Mouse (Mus musculus) kidney, embryonic 14.5 days (tissue): ENCODE measurements at regions not wholly inside any gene's neighbourhood (a gene's known extent, or its start where the extent isn't known, plus 50 kb on each side); places are given as distances from the start of the nearest gene placed in this dataset.

Experiments
- ATAC-seq: fragments of 200-750 bp; cut with Nextera tagmentation; 2 replicates; pipeline ENCODE4 v1.8.0; 2017; ENCODE audit warnings: moderate number of reproducible peaks, mild to moderate bottlenecking, moderate TSS enrichment, moderate library complexity; ENCODE audit not compliant: low FRiP score, low TSS enrichment
- H3K27ac ChIP-seq: fragments of 300-500 bp; sonication (generic); 2 replicates; pipeline ENCODE4 v1.5.1; 2014; ENCODE audit warnings: low read depth, mild to moderate bottlenecking, low read length, moderate library complexity, mixed read lengths
- H3K27me3 ChIP-seq: fragments of 300-500 bp; sonication (generic); 2 replicates; pipeline ENCODE4 v1.6.1; 2014; ENCODE audit warnings: mild to moderate bottlenecking, low read length; ENCODE audit not compliant: control insufficient read depth, insufficient read depth
- H3K36me3 ChIP-seq: fragments of 300-500 bp; sonication (generic); 2 replicates; pipeline ENCODE4 v1.6.1; 2014; ENCODE audit warnings: low read length, mixed read lengths; ENCODE audit not compliant: control insufficient read depth, insufficient read depth
- H3K4me1 ChIP-seq: fragments of 300-500 bp; sonication (generic); 2 replicates; pipeline ENCODE4 v1.6.1; 2014; ENCODE audit warnings: low read length, mixed read lengths; ENCODE audit not compliant: control insufficient read depth, insufficient read depth
- H3K4me2 ChIP-seq: fragments of 300-500 bp; sonication (generic); replicated peaks from 2 replicates; pipeline ENCODE4 v1.6.1; 2014; ENCODE audit warnings: low read depth, mild to moderate bottlenecking, low read length
- H3K4me3 ChIP-seq: fragments of 300-500 bp; sonication (generic); 2 replicates; pipeline ENCODE4 v1.5.1; 2014; ENCODE audit warnings: mild to moderate bottlenecking, low read length
- H3K9ac ChIP-seq: fragments of 300-500 bp; sonication (generic); 2 replicates; pipeline ENCODE4 v1.6.1; 2014; ENCODE audit warnings: low read depth, mild to moderate bottlenecking, low read length, moderate library complexity
- H3K9me3 ChIP-seq: fragments of 300-500 bp; sonication (generic); 2 replicates; pipeline ENCODE4 v1.6.1; 2016; ENCODE audit warnings: low read length; ENCODE audit not compliant: control insufficient read depth
- WGBS: fragments of 180-500 bp; shearing (Covaris S2); extraction: QIAGEN DNeasy Blood & Tissue Kit; methylation state at CpG from one replicate; pipeline ENCODE4 v1.1.7; 2014; 5-methylcytosine and 5-hydroxymethylcytosine counted together

GRCm38 (mm10) chr2:21908813-21909480 lies 318.4 kb upstream of the Myo3a start:
- no peak overlapping the region for H3K27ac ChIP-seq
- no peaks in the 10 kb centered on the region for H3K4me1 ChIP-seq
- H3K36me3 ChIP-seq = no peaks in the 10 kb centered on the region
- H3K4me3 ChIP-seq = no peak overlapping the region
- 75% methylated on average over 7 of the region's 7 CpGs for WGBS
- ATAC-seq = no peak
- no peaks in the 10 kb centered on the region for H3K9me3 ChIP-seq
- no peak overlapping the region for H3K9ac ChIP-seq
- H3K4me2 ChIP-seq = no peak overlapping the region
- H3K27me3 ChIP-seq = no peaks in the 10 kb centered on the region

- no peak for ATAC-seq
- no peaks in the 10 kb centered on the region for H3K27me3 ChIP-seq
- no peak overlapping the region for H3K27ac ChIP-seq
- no peak overlapping the region for H3K4me3 ChIP-seq
- H3K4me1 ChIP-seq = no peaks in the 10 kb centered on the region
- H3K9ac ChIP-seq = no peak overlapping the region
- H3K9me3 ChIP-seq = no peaks in the 10 kb centered on the region
- whole genome bisulfite sequencing = 2% methylated on average over 7 of the region's 7 CpGs
- H3K4me2 ChIP-seq = peak overlapping the region; percentile 8; the same call in 1 of the 2 replicates
- no peaks in the 10 kb centered on the region for H3K36me3 ChIP-seq
Measured at GRCm38 (mm10) chr2:21909481-21909966, 317.8 kb upstream of the Myo3a start.

- Histone ChIP-seq H3K4me1 (no peaks in the 10 kb centered on the region), H3K9ac (no peak overlapping the region), H3K27me3 (no peaks in the 10 kb centered on the region), H3K4me3 (peak overlapping the region; percentile 24), H3K4me2 (peak overlapping the region; percentile 46), H3K27ac (no peak overlapping the region), H3K9me3 (no peaks in the 10 kb centered on the region), H3K36me3 (no peaks in the 10 kb centered on the region)
- WGBS = 25% methylated on average over 16 of the region's 16 CpGs
- peak; percentile 60 for ATAC-seq
Measured at GRCm38 (mm10) chr2:21917804-21918690, 309.3 kb upstream of the Myo3a start.

- ATAC-seq = no peak
- Histone ChIP-seq H3K9ac (no peak overlapping the region), H3K27ac (no peak overlapping the region), H3K4me2 (no peak overlapping the region), H3K9me3 (no peaks in the 10 kb centered on the region), H3K27me3 (no peaks in the 10 kb centered on the region), H3K4me1 (no peaks in the 10 kb centered on the region), H3K36me3 (no peaks in the 10 kb centered on the region), H3K4me3 (no peak overlapping the region)
- WGBS = 78% methylated on average over 2 of the region's 2 CpGs
Measured at GRCm38 (mm10) chr2:21919091-21919490, 308.2 kb upstream of the Myo3a start.

GRCm38 (mm10) chr2:21927656-21928055 lies 299.6 kb upstream of the Myo3a start:
- Histone ChIP-seq H3K27me3 (no peaks in the 10 kb centered on the region), H3K9me3 (no peaks in the 10 kb centered on the region), H3K4me2 (no peak overlapping the region), H3K27ac (no peak overlapping the region), H3K36me3 (no peaks in the 10 kb centered on the region), H3K4me1 (no peaks in the 10 kb centered on the region), H3K9ac (no peak overlapping the region), H3K4me3 (no peak overlapping the region)
- no peak for ATAC-seq
- WGBS = 43% methylated on average over 1 of the region's 1 CpGs

- Histone ChIP-seq H3K36me3 (no peaks in the 10 kb centered on the region), H3K4me2 (no peak overlapping the region), H3K4me1 (no peaks in the 10 kb centered on the region), H3K27ac (no peak overlapping the region), H3K27me3 (no peaks in the 10 kb centered on the region), H3K9me3 (no peaks in the 10 kb centered on the region), H3K9ac (no peak overlapping the region), H3K4me3 (no peak overlapping the region)
- no peak for ATAC-seq
- WGBS = 93% methylated on average over 3 of the region's 3 CpGs
Measured at GRCm38 (mm10) chr2:21939993-21940392, 287.3 kb upstream of the Myo3a start.

- Histone ChIP-seq H3K36me3 (no peaks in the 10 kb centered on the region), H3K4me1 (no peaks in the 10 kb centered on the region), H3K9me3 (no peaks in the 10 kb centered on the region), H3K4me3 (no peak overlapping the region), H3K27ac (no peak overlapping the region), H3K4me2 (no peak overlapping the region), H3K9ac (no peak overlapping the region), H3K27me3 (no peaks in the 10 kb centered on the region)
- 48% methylated on average over 4 of the region's 4 CpGs for WGBS
- 0 out of 2 replicates have a peak, but pooled peaks have one; percentile 43 for ATAC-seq
Measured at GRCm38 (mm10) chr2:21940797-21941487, 286.4 kb upstream of the Myo3a start.

GRCm38 (mm10) chr2:21941488-21942000 lies 285.8 kb upstream of the Myo3a start:
- no peaks in the 10 kb centered on the region for H3K27me3 ChIP-seq
- H3K9ac ChIP-seq = no peak overlapping the region
- H3K4me1 ChIP-seq = no peaks in the 10 kb centered on the region
- H3K4me2 ChIP-seq = no peak overlapping the region
- H3K27ac ChIP-seq = no peak overlapping the region
- ATAC-seq = no peak
- no peak overlapping the region for H3K4me3 ChIP-seq
- H3K9me3 ChIP-seq = no peaks in the 10 kb centered on the region
- 79% methylated on average over 2 of the region's 2 CpGs for WGBS
- H3K36me3 ChIP-seq = no peaks in the 10 kb centered on the region
